Mouse (Mus musculus) embryonic fibroblast, embryonic 13.5 days (primary cell): ENCODE data around the gene Gm11541.

Experiments
- CTCF ChIP-seq: IDR thresholded peaks from 2 replicates; pipeline ENCODE4 v1.5.1; 2011; ENCODE audit warnings: mild to moderate bottlenecking, control low read depth, low read length, moderate library complexity, borderline replicate concordance; ENCODE audit not compliant: insufficient read depth
- POLR2A ChIP-seq: IDR thresholded peaks from 2 replicates; pipeline ENCODE4 v1.6.1; 2011; ENCODE audit warnings: low read depth, mild to moderate bottlenecking, control low read depth, low read length, moderate library complexity

DNA sequence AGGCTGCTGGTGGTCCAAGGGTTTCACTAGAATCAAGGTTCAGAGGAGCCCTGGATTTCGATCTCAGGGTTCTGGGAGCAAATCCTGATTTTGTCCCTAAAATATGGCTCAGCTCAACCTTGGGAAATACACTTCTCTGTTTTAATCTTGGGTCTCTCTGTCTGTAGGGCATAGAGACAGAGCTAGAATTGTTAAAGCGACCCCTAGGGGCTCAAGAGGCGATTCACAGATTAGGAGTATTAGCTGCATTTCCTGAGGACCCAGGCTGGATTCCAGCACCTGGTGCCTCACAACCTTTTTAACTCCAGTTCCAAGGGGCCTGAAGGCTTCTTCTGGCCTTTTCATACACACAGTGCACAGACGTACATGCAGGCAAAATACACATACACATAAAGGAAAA is 25.3 kb upstream of the Gm11541 start:
- no peak for TF ChIP-seq CTCF
- TF ChIP-seq POLR2A: no peak
